8 mouse cellular contexts compared by ENCODE assay signal in the genomic region with DNA sequence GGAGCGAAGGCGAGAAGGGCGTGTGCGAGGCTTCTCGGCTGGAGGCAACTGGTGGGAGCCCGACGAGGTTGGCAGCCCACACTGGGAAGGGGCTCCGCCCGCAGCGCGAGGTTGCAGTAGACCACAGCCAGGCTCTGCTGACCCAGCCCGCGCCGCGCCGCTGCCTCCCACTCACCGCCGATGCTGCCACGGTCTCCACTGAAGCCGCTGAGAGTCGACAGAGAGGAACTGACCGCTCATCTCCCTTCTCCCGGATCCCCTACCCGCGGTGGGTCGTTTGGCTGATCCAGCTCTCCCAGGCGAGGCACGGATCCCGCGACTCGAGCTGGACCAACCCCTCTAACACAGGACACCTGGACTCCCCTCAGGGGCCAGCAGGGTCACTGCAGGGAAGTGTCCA. TPM values are rescaled to one million over a fixed set of nuclear protein-coding genes. Genes with fewer than 3 reads are reported as not detected.
DNase-seq lines count a peak whose midpoint lies in the region; ATAC-seq and TF ChIP-seq lines count a peak whose summit lies in the region.

Gene 6430628N08Rik (plus strand): TSS at position 113 of the 400 bp plus-strand sequence.

- H3K4me2 ChIP-seq in forebrain, embryonic 11.5 days (ENCODE audit: low read depth, low read length, severe bottlenecking) = peak within 1 kb of the TSS; percentile 67
- peak within 1 kb of the TSS; percentile 46 for H3K4me2 ChIP-seq in limb, embryonic 14.5 days (replicated peaks; ENCODE audit: low read depth, low read length, severe bottlenecking)

- H3K36me3 ChIP-seq in forebrain, embryonic 11.5 days (ENCODE audit: control insufficient read depth, insufficient read depth, low read length) = no peaks in the 10 kb centered on the region
- no peaks in the 10 kb centered on the region for H3K36me3 ChIP-seq in limb, embryonic 14.5 days (ENCODE audit: control insufficient read depth, insufficient read depth, low read length)

- TF ChIP-seq CTCF in lung, adult 2 months (IDR thresholded peaks at IDR 0.05; ENCODE audit: insufficient read depth, low read length) = no peak
- TF ChIP-seq CTCF in olfactory bulb, adult 2 months (IDR thresholded peaks at IDR 0.05; ENCODE audit: insufficient read depth, low read depth, low read length) = no peak

- TF ChIP-seq POLR2A in lung, adult 2 months (IDR thresholded peaks at IDR 0.05; ENCODE audit: borderline replicate concordance, extremely low read depth, low read depth, low read length) = no peak
- no peak for TF ChIP-seq POLR2A in limb, embryonic 14.5 days (IDR thresholded peaks at IDR 0.05; ENCODE audit: borderline replicate concordance, extremely low read depth, insufficient read depth, insufficient read length)
- no peak for TF ChIP-seq POLR2A in olfactory bulb, adult 2 months (IDR thresholded peaks at IDR 0.05; ENCODE audit: insufficient read depth, low read depth, low read length)

- WGBS in lung, adult 2 months = 1% methylated on average over 31 of the region's 31 CpGs
- WGBS in forebrain, embryonic 11.5 days = 1% methylated on average over 27 of the region's 31 CpGs
- WGBS in limb, embryonic 14.5 days = under 1% methylated on average over 31 of the region's 31 CpGs
- WGBS in olfactory bulb, adult 2 months = 2% methylated on average over 31 of the region's 31 CpGs

- H3K4me3 ChIP-seq in lung, adult 2 months (replicated peaks; ENCODE audit: extremely low read depth, low read depth, low read length) = peak within 1 kb of the TSS; percentile 24
- peak within 1 kb of the TSS; percentile 24 for H3K4me3 ChIP-seq in forebrain, embryonic 11.5 days (ENCODE audit: low read depth, low read length)
- peak within 1 kb of the TSS; percentile 26 for H3K4me3 ChIP-seq in limb, embryonic 14.5 days (replicated peaks; ENCODE audit: low read length)
- H3K4me3 ChIP-seq in olfactory bulb, adult 2 months (ENCODE audit: insufficient read depth, low read depth, low read length) = peak within 1 kb of the TSS; percentile 15

- DNase-seq in lung, adult 2 months = no peak
- no peak for DNase-seq in lung, postnatal 10 days
- peak; percentile 63 for DNase-seq in forebrain, embryonic 11.5 days (ENCODE audit: low spot score)
- peak; percentile 6 for DNase-seq in limb, embryonic 14.5 days (ENCODE audit: low spot score)
- DNase-seq in frontal cortex, postnatal 14 days (ENCODE audit: low spot score in 2 of 2) = no peak
- no peak for DNase-seq in adrenal gland, adult 18-20 months (ENCODE audit: low spot score in 2 of 2)

- ATAC-seq in forebrain, embryonic 11.5 days (replicated peaks; ENCODE audit: low FRiP score) = peak; percentile 27; the same call in 1 of the 2 replicates
- ATAC-seq in limb, embryonic 14.5 days (ENCODE audit: low FRiP score, low read depth) = no peak
- no peak for ATAC-seq in frontal cortex, adult (ENCODE audit: low TSS enrichment)

- no peaks in the 10 kb centered on the region for H3K9me3 ChIP-seq in forebrain, embryonic 11.5 days (ENCODE audit: control insufficient read depth, low read length)
- H3K9me3 ChIP-seq in limb, embryonic 14.5 days (ENCODE audit: control insufficient read depth, low read length) = no peaks in the 10 kb centered on the region

- H3K27ac ChIP-seq in forebrain, embryonic 11.5 days (ENCODE audit: low read depth, low read length) = no peak within 1 kb of the TSS
- H3K27ac ChIP-seq in limb, embryonic 14.5 days (replicated peaks; ENCODE audit: low read depth, low read length) = no peak within 1 kb of the TSS
- no peak within 1 kb of the TSS for H3K27ac ChIP-seq in olfactory bulb, adult 2 months (ENCODE audit: insufficient read depth, low read depth, low read length)

- H3K4me1 ChIP-seq in lung, adult 2 months (ENCODE audit: control insufficient read depth, insufficient read depth, low read length) = peaks cover 4% of the 10 kb centered on the region
- peaks cover 6% of the 10 kb centered on the region for H3K4me1 ChIP-seq in forebrain, embryonic 11.5 days (replicated peaks; ENCODE audit: control insufficient read depth, insufficient read depth, low read length)
- H3K4me1 ChIP-seq in limb, embryonic 14.5 days (ENCODE audit: control insufficient read depth, insufficient read depth, low read length) = peaks cover 4% of the 10 kb centered on the region
- H3K4me1 ChIP-seq in olfactory bulb, adult 2 months (ENCODE audit: control insufficient read depth, insufficient read depth, low read length) = peaks cover 8% of the 10 kb centered on the region

- peak within 1 kb of the TSS; percentile 25 for H3K9ac ChIP-seq in forebrain, embryonic 11.5 days (ENCODE audit: low read length)
- peak within 1 kb of the TSS; percentile 21; the same call in 1 of the 2 replicates for H3K9ac ChIP-seq in limb, embryonic 14.5 days (ENCODE audit: low read depth, low read length, severe bottlenecking)

- H3K27me3 ChIP-seq in forebrain, embryonic 11.5 days (ENCODE audit: control insufficient read depth, insufficient read depth, low read length) = peaks cover 31% of the 10 kb centered on the region
- H3K27me3 ChIP-seq in limb, embryonic 14.5 days (ENCODE audit: control insufficient read depth, insufficient read depth, low read length) = peaks cover 19% of the 10 kb centered on the region

RNA-seq across cellular contexts. Expression of gene 6430628N08Rik, which starts in this region (rescaled TPM):
- not detected in 2 replicates for polyA plus RNA-seq in lung, adult 2 months (2012; rRNA removed)
- polyA plus RNA-seq in forebrain, embryonic 11.5 days (2014; fragmentation: Nextera tagmentation; extraction: Ambion mirVana) = not detected in 2 replicates
- polyA plus RNA-seq in limb, embryonic 14.5 days (2012; rRNA removed) = not detected in 2 replicates
- not detected in 2 replicates for polyA plus RNA-seq in limb, embryonic 14.5 days (2014; fragmentation: Nextera tagmentation; extraction: Ambion mirVana)
- not detected in 2 replicates for polyA plus RNA-seq in olfactory bulb, adult 2 months (2012; ENCODE audit: insufficient read depth, insufficient read length, low replicate concordance, missing spikeins)
- total RNA-seq in adrenal gland, adult 18-20 months (2021) = not detected

Comparison
In these comparisons a context has a peak if more than half of its experiments do, and no peak if none do; other contexts are left out.
1. Peak in DNase-seq, ATAC-seq, H3K4me3 ChIP-seq, H3K9ac ChIP-seq and H3K4me2 ChIP-seq in forebrain, embryonic 11.5 days; RNA of the gene not detected or under 1 TPM.
2. Peak in DNase-seq, H3K4me3 ChIP-seq, H3K9ac ChIP-seq and H3K4me2 ChIP-seq in limb, embryonic 14.5 days; RNA of the gene not detected or under 1 TPM.